Mouse (Mus musculus) A20 (cell line): Measurements from ENCODE around the gene Btnl4.
A peak's percentile ranks its signal among the peaks of the same experiment; 100 is the strongest.
"Not testable (repeated sequence)": the region's sequence is repeated elsewhere in the genome, so short reads cannot be mapped to it uniquely, and the experiment has no call there.

ENCODE experiments used
- DNase-seq: peaks from one replicate; pipeline ENCODE4 v3.0.0-alpha.2; 2011; ENCODE audit warnings: low read depth, low spot score

The Btnl4 gene

DNA sequence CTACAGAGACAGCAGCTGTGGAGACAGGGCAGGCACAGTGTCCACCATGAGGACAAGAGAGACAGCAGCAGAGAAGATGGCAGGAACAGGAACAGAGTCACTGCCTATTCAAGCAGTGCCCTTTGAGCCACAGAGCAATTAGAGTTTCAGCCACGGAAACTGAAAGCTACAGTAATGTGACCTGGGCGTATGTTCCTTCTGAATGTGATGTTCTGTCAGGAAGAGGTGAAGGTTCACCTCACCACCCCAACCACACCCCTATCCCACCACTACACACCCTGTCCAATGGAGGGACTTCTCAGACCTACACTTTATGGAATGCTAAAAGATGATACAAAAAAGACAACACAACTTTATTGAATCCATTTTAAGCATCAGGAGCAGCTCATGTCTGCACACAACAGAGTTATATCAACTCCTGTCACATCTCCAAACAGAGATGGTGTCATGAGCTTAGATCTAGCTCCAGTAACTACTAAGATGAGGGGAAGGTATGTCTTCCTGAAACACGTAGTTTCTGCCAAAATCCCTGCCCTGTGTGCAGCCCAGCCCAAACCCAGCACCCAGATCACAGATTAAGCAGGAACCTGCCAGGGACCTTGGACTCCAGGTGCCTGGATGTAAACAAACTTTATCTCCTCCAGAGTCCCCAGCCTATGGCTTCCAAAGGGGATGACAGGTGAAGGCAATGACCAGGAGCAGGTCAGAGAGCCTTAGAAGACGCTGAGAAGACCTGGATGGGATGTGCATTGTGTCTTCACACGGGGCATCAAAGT is at the start of gene Btnl4:
Gene Btnl4, minus strand, starts transcription at position 81 of the 776 bp plus-strand sequence.
- DNase-seq, result not testable (repeated sequence)

DNA sequence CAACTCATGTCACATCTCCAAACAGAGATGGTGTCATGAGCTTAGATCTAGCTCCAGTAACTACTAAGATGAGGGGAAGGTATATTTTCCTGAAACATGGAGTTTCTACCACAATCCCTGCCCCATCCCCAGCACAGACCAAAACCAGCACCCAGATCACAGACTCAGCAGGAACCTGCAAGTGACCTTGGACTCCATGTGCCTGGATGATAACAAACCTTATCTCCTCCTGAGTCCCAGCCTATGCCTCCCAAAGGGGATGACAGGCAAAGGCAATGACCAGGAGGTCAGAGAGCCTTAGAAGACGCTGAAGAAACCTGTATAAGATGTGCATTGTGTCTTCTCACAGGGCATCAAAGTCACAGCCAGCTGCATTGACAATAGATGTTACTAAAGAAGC is 41.9 kb upstream of the Btnl4 start:
- no peak for DNase-seq

DNA sequence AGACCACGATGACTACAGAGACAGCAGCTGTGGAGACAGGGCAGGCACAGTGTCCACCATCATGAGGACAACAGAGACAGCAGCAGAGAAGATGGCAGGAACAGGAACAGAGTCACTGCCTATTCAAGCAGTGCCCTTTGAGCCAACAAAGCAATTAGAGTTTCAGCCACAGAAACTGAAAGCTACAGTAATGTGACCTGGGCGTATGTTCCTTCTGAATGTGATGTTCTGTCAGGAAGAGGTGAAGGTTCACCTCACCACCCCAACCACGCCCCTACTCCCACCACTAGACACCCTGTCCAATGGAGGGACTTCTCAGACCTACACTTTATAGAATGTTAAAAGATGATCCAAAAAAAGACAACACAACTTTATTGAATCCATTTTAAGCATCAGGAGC is 41.5 kb upstream of the Btnl4 start:
- DNase-seq, result not testable (repeated sequence)

DNA sequence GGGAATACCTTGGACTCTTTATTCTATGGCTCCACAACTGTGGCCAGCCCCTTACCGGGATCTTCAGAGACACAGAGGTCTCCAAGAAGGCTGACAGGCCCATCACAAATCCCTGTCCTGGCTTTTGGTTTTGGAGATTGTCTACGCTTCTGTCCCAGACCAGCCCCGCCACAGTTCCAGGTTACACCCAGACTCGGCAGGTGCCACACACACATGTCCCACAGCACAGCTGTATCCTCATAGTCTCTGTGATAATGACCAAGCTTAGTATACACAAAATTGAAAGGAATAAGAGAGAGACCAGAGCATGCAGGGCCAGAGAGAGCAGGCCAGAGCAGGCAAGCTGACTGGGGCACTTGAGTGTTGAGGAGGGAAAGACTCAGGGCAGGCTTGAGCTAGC is 40.7 kb upstream of the Btnl4 start:
- no peak for DNase-seq

DNA sequence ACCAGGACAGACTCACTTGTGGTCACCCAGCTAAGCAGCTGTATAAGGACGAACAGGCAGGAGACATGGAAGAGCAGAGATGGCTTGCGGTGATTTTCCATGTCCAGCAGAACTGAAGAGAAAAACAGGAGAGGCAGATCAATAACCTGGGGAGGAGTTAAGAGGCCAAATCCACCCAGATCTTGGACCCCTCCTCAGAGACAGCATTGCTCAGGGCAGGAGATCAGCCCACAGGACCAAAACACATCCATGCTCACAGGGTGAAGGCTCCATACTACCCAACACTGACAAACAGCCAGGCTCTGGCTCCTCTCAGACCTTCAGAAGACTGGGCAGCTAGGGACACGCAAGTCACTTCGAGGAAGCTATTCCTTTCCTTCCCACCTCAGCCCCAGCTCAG is 40.1 kb upstream of the Btnl4 start, which contains the start of gene Btnl6:
Gene Btnl6, minus strand, starts transcription at position 101 of the 400 bp plus-strand sequence.
- no peak for DNase-seq

DNA sequence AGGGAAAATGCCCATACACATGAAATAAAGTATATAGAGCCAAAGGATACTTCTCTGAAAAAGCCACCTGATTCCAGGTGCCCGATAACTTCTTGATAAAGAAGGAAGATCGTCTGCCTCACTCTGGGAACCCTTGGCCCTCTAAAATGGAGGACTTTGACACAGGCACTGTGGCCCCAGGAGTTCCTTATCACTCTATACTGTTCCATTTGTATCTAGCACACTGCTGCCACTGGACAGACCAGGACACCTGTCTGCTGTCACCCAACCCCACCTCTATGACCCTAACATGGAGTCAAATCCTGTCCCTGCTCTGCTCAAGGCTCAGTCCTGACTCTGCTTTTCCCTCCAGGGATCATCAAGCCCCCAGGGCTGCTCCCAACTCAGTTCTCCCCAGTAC is 39.4 kb upstream of the Btnl4 start:
- DNase-seq, result no peak

DNA sequence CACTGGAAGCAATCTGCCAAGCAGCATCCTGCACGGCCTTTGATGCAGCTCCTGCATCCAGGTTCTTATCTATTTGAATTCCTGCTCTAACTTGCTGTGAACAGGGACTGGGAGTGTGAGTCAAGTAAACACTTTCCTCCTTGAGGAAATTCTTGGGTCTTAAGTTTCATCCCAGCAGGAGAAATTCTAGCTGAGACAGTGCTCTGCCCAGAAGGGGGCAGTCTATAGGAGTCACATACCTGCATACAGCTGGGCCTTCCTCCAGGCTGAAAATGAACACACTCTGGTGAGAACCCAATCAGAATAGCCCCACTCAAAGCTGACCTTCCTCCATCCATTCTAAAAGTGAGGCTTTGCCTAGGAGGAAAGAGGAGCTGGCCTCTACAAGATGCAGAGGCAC is 34.6 kb upstream of the Btnl4 start:
- DNase-seq, result not testable (repeated sequence)

DNA sequence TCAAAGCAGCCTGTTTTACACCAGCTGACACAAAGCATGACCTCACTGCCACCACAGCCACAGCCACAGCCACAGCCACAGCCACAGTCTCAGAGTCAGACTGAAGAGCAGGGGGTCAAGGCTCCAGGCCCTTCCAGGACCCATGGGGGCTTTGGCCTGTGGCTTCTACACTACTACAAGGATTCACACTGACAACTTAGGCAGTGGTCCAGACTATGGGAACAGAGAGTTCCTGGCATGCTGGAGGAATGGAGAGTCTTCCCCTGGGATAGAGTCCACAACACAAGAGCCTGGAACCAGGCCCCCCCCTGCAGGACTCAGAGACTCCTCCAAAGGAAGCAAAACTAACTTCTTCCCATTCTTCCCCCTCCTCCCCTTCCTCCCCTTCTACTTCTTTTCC is 30.5 kb upstream of the Btnl4 start:
- DNase-seq, result no peak

DNA sequence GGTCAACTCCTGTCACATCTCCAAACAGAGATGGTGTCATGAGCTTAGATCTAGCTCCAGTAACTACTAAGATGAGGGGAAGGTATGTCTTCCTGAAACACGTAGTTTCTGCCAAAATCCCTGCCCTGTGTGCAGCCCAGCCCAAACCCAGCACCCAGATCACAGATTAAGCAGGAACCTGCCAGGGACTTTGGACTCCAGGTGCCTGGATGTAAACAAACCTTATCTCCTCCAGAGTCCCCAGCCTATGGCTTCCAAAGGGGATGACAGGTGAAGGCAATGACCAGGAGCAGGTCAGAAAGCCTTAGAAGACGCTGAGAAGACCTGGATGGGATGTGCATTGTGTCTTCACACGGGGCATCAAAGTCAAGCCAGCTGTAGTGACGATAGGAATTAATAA is 20.6 kb upstream of the Btnl4 start:
- not testable (repeated sequence) for DNase-seq

DNA sequence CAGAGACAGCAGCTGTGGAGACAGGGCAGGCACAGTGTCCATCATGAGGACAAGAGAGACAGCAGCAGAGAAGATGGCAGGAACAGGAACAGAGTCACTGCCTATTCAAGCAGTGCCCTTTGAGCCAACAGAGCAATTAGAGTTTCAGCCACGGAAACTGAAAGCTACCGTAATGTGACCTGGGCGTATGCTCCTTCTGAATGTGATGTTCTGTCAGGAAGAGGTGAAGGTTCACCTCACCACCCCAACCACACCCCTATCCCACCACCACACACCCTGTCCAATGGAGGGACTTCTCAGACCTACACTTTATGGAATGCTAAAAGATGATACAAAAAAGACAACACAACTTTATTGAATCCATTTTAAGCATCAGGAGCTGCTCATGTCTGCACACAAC is 20.2 kb upstream of the Btnl4 start:
- not testable (repeated sequence) for DNase-seq

DNA sequence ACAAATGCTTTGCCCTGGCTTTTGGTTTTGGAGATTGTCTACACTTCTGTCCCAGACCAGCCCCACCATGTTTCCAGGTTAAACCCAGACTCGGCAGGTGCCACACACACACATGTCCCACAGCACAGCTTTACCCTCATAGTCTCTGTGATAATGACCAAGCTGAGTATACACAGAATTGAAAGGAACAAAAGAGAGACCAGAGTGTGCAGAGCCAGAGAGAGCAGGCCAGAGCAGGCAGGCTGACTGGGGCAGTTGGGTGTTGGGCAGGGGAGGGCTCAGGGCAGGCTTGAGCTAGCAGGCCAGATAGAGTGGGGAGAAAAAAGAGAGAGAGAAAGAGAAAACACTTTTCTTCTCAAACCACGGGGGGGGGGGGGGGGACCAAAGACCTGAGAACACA is 19.4 kb upstream of the Btnl4 start:
- DNase-seq, result no peak

DNA sequence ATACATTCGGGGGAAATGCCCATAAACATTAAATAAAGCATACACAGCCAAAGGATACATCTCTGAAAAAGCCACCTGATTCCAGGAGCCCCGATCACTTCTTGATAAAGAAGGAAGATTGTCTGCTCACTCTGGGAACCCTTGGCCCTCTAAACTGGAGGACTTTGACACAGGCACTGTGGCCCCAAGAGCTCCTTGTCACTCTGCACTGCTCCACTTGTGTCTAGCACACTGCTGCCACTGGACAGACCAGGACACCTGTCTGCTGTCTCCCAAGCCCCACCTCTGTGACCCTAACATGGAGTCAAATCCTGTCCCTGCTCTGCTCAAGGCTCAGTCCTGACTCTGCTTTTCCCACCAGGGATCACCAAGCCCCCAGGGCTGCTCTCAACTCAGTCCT is 18.0 kb upstream of the Btnl4 start:
- DNase-seq, result not testable (repeated sequence)

DNA sequence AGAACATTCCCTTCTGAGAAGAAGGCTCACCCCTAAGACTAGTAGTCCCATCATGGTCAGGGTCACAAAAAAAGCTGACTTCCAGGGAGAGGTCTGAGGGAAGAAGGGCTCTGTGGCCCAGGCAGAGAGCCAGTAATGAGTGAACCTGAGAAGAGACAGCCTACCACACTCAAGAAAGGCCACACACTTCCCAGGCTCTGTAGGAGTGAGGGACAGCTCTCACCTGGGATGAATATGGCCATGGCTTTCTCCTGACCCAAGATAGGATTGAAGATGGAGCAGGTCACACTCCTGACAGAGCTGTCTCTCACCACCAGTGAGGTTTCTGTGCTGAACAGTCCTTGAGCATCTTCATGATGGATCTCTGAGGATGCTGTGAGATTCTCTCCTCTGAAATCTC is 15.7 kb upstream of the Btnl4 start:
- DNase-seq, result no peak

DNA sequence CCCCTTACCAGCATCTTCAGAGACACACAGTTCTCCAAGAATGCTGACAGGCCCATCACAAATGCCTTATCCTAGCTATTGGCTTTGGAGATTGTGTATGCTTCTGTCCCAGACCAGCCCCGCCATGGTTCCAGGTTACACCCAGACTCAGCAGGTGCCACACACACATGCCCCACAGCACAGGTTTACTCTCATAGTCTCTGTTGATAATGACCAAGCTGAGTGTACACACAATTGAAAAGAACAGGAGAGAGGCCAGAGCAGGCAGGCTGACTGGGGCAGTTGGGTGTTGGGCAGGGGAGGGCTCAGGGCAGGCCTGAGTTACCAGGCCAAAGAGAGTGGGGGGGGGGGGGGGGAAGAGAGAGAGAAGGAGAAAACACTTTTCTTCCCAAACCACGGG is 691 bp downstream of the Btnl4 start:
- no peak for DNase-seq

DNA sequence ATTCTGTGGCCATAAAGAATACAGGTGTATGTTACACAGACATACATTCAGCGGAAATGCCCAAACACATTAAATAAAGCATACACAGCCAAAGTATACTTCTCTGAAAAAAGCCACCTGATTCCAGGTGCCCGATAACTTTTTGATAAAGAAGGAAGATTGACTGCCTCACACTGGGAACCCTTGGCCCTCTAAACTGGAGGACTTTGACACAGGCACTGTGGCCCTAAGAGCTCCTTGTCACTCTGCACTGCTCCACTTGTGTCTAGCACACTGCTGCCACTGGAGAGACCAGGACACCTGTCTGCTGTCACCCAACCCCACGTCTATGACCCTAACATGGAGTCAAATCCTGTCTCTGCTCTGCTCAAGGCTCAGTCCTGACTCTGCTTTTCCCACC is 2.1 kb downstream of the Btnl4 start:
- DNase-seq, result no peak

DNA sequence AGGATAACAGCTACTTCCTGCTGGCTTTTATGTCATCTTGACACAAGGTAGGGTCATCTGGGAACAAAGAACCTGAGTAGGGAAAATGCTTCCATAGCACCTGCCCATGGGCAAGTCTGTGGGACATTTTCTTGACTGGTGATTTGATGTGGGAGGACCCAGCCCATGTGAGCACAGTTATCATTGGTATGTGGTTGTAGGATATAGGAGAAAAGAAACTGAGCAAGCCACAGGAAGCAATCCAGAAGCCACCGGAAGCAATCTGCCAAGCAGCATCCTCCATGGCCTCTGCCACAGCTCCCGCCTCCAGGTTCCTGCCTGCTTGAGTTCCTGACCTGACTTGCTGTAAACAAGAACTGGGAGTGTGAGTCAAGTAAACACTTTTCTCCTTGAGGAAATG is 6.6 kb downstream of the Btnl4 start:
- no peak for DNase-seq

DNA sequence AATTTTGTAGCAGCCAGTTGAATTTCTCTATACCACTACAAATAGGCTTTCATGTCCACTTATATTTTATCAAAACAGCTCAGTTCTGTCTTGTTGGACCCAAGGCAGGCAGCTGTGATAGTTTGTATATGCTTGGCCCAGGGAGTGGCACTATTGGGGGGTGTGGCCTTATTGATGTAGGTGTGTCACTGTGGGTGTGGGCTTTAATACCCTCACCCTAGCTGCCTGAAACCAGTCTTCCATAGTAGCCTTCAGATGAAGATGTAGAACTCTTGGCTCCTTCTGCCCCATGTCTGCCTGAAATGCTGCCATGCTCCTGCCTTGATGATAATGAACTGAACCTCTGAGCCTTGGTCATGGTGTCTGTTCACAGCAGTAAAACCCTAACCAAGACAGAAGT is 11.2 kb downstream of the Btnl4 start:
- not testable (repeated sequence) for DNase-seq

DNA sequence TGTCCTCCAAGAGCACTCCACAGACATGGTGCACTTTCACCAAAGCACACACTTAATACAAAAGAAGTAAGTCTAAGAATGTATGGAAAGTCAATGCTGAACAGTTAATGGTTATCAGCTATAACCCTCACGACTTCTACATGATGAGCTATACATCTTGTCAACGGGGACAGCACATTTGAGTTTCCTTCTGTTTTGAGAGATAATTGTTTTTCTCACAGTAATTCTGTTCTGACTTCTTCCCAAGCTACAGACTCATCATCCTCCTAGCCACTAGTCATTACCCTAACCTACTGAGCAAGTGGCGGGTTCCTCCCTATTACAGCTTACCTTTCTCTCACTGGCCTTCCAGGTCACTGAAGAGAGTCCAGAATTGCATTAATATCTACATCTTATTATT is 17.9 kb downstream of the Btnl4 start:
- no peak for DNase-seq

DNA sequence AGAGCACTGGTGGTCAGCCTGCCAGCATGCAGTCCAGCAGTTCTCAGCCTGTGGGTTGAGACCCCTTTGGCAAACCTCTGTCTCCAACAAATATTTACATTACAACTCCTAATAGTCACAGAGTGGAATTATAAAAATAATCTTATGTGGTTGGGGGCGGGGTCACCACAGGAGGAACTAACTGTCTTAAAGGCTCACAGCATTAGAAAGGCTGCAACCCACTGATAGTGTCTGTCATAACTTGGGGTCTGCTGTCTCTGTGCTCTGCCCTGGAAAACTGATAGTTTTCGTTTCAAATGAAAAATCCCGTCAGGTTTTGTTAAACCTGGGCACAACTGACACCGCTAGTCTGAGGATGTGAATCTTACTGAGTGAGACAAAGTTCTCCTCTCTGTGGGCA is 19.4 kb downstream of the Btnl4 start:
- no peak for DNase-seq

DNA sequence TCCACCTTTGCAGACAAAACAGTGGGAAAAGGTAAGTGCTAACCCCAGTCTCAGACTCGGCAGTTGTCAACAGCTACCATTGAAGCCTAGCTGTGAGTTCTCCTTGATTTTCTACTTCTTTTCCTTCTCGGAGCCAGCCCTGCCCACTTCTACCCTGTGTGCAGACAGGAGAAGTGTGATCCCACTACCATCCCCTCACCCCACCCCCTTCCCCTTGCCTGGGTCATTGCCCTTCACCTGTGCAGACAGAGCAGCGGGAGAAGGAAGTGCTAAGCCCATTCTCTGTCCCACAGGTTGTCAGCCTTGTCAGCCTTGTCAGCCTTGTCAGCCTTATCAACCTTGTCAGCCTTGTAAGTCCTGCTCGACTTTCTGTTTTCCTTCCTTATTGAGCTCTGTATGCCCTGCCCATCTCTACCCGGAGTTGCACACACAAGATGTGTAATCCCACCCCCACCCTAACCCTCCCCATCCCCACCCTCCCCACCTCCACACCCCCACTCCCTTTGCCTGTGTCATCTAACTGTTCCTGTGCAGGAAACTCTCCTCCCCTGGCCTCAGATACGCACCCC is 28.6 kb downstream of the Btnl4 start:
- DNase-seq, result no peak

DNA sequence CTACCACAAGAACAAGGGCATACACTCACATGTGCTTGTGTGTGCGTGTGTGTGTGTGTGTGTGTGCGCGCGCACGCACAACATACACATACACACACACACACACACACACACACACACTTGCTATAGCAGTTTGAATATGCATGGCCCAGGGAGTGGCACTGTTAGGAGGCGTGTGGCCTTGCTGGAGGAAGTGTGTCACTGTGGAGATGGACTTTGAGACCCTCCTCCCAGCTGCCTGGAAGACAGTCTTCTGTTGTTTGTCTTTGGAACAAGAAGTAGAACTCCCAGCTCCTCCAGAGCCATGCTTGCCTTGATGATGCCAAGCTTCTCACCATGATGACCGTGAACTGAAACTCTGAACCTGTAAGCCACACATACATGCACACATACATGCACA is 35.1 kb downstream of the Btnl4 start:
- DNase-seq, result no peak

DNA sequence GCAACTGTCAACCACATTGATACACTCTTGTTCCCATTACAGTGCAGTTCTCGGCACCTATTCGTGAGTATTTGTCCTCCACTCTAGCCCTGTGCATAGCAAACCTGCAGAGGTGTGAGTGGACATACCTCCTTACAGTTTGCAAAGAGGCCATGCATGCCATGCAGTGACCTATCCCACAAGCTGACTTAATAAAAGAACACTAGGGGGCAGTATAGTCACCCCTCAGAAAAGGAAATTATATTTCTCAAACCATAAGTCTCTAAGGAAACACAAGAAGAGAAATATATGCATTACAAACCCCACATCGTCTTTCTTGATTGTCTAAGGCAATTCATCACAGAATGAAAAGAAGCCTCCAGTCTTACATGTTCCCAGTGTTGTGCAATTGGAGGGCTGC is 37.3 kb downstream of the Btnl4 start:
- peak; percentile 57 for DNase-seq

DNA sequence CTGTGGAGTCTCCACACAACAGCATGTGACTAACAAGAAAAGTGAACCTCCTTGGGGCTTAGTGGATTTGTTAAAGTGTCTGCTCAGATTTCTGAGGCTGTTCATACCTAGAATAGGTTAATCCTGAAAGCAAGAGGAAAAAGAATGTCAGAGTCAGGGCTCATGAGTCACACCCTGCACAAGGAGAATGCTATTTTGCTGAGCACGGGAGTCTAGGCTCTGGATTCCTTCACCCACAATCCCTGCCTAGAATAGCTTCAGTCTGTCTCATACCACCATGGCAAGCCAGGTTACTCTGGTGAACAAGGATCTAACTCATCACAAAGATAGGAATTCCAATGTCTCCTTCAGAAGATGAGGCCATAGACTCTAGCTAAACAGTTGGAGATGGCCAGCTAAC is 38.5 kb downstream of the Btnl4 start:
- DNase-seq, result no peak

DNA sequence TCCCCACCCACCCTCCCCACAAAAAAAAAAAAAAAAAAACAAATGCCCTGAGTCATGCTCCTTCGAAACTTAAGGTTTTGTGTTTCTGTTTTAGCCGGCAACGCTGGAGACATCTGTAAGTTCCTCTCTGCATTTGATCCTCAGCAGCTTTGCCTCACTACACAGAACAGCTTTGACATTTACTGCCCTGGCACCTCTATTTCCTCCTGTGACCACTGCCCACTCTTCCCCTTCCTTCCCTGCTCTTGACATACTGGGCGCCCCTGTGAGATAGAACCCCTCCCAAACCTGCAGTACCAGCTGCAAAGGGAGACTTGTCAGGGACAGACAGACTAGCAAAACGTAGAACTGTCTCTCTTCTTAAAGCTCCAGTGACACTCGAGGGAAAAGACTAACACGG is 39.5 kb downstream of the Btnl4 start:
- peak; percentile 21 for DNase-seq
